Comparison of ENCODE assay signal across 8 mouse cellular contexts in the genomic region with DNA sequence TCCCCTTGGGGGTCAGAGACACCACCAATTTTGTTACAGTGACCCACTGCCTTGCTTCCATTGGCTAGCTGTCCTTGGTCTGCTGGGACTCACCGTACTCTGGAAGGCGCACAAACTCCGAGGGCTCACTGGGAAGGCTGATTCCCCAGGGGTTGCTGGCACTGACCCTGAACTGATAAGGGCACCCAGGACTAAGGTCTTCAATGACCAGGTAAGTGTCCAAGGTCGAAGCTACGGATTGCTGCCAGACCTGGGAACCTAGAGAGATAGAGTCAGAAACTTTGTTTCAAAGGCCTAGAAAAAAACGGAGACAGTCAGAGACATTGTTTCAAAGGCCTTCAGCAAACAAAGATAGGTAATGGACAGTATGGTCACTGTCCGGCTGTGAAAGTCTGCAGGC.
"Had no signal": no experiment of that assay in that cellular context is flagged by ENCODE, and none has a peak within 500 bp of the region (broad histone marks: within the 10 kb centered on the region; RNA-seq: fewer than 3 reads in every experiment).

No protein-coding gene starts in this region.

- DNase-seq: liver, postnatal 0 days; lung, adult 2 months; lung, postnatal 14 days; lung, postnatal 36 days; right cerebral cortex, postnatal 14 days; thymus, adult 2 months; thymus, postnatal 25 days; thymus, postnatal 4 days had no signal
